Mouse (Mus musculus): Measurements from ENCODE around the gene Acsm1.

Gene Acsm1

DNA sequence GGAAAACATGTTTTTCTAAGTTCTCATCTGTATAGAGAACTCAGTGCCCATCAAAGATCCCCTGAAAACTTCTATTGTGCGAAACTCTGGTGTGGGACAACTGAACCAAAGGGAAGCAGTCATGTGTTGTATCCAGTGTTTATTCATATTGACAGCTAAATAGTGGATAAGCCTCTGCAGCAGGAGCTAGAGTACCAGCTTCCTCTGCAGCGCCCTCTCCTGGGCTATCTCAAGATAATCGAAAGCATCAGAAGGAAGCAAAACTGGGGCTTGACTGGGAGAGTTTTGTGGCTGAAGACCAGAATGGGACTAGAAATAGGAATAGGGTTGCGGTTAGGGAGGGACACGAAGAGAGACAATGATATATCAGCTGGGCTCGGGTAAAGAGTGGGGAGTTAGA, 64.1 kb downstream of the Acsm1 start:
- no peak for DNase-seq (ENCODE audit: low read depth, low spot score)

DNA sequence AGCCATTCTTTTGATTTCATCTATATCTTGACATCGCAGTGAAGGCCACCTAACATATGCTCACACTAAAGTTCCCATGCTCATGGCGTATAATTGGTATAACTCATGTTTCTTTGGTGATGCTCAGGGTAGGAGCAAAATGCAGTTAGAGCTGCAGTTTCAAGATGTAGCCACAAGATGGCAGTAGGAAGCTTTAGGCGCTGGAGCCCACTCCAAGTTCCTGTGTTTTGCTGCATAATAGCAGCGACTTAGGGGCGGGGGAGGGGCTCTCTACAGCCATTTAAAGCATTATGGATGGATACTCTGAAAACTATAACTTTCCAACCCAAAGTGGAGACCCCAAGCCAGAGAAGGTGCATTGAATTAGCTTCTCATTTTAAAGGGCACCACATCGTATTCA, 66.6 kb downstream of the Acsm1 start:
- DNase-seq (ENCODE audit: low read depth, low spot score): no peak

DNA sequence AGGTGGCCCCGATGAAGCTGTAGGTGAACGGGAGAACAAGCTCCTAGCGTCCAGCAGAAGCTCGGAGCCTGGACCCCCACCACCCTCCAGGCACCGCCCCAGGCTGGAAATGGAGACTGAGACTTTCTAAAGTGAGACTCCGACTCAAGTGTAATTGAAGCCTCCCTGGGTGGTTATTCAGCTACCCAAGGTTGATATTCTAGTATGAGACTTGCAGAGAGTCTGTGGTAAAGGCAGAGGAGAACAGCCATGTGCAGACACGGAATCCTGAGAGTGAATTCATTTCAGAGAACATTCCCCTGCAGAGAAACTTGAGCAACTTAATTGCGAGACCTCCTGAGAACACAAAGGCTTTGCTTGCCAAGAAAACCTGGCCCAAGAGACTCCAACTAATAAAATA, 73.3 kb downstream of the Acsm1 start:
- DNase-seq (ENCODE audit: low read depth, low spot score): no peak

DNA sequence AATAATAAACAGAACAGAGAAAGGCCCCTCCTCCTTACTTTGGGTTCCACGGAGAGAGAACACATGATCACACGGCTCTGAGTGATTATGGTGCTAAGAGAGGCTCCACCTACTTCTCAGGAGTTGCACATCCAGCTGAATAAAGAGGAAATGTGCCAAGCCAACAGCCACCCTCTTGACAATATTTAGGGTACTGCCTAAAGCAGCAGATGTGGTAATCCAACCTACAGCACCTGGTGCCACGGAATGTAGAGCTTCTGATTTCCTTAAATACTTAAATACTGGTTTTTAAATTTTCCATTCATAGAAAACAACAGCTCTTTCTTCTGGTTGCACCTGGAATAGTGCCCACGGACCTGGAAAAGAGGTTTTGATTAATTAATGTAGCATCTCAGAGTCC, 75.9 kb downstream of the Acsm1 start:
- DNase-seq (ENCODE audit: low read depth, low spot score): no peak

DNA sequence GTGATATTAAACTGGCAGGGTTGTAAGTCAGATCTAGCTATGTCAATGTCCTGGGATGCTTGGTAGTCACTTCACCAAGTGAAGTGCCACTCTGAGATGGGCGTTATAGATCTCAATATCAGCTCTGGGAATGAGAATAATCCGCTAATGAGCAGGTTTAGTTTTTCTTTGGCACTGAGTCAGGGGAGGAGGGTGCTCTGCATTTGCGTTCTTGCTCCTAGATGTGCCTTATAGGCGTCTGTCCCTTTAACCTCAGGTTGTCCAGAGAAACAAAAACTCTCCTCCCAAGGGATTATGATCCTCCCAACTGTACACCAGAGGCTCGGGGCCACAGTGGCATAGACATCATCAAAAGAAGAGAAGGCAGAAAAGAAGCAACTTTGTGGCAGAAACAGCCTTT, 82.9 kb downstream of the Acsm1 start, which contains the start of gene Acsm4:
Gene Acsm4, plus strand, starts transcription at position 301 of the 400 bp plus-strand sequence.
- DNase-seq (ENCODE audit: low read depth, low spot score): no peak

DNA sequence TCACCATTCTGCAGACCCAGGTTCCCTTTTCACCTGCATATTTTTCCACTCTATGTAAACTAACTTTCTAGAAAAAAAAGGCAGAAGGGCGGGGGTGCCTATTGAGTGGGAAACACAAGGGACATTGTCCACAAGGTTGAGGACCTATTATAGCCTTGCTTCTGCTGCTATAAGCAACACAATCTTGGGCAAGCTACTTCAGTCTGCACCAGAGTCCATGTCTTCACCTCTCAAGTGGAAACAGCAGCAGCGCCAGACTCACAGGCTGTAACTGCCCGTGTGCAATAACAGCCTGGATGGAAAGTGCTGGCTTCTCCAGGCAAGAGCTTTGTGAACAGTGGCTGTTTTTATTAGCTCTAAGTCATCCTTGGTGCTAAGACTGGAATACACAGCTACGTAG, 85.5 kb downstream of the Acsm1 start:
- DNase-seq (ENCODE audit: low read depth, low spot score): no peak

DNA sequence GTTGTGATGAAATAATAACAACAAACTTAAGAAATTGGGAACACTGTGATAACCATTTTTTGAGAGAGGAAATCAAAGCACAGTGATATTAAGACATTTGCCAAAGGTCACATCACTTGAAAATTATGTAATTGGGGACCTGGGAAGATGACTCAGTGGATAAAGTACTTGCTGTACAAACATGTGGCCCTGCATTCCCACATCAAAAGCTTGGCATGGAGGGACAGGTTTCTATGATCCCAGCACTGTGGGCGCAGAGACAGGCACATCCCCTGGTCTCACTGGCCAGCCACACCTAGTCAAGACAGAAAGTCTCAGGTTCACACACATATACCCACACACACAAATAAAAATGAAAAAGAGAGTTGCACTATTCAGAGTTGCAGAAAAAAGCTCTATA, 88.1 kb downstream of the Acsm1 start:
- DNase-seq (ENCODE audit: low read depth, low spot score): no peak

Measured in WW6 (cell line).